Mouse (Mus musculus) pancreas, adult 10 weeks (tissue): ENCODE results near the gene Gm29106. TPM values are rescaled to one million over a fixed set of nuclear protein-coding genes. Genes with fewer than 3 reads are reported as not detected.

Experiments
- polyA plus RNA-seq: library from polyadenylated mRNA; stranded (reverse); fragments of 350-450 nt; fragmentation: Illumina TruSeq; extraction: RNeasy Lipid Tissue Mini Kit (QIAGEN cat#74804); gene quantifications from one replicate; pipeline ENCODE4 v1.2.3, GENCODE M21; 2015; ENCODE audit warnings: low read depth, low replicate concordance; ENCODE audit not compliant: insufficient read depth

Gm29106 gene
- polyA plus RNA-seq = not detected

DNA sequence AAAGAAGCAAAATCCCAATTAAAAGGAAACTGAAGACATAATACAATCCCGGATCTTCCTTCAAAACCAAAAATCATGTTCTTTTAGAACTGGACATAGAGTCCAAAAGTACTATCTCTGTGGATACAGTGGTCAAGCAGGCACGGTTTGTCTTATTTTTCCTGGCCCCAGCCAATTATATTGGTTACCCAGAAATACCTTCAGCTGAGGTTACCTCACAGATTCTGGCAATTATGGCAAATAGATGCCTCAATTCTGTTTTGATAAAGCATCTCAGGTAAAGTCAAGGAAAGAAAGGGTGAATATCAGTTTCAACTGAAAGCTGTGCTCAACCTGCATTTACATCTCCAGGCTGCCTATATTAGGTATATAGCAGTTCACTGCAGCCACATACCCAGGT is at the start of gene Gm29106:
Gene Gm29106 (plus strand): TSS at position 301 of the 400 bp plus-strand sequence.

Other genes starting within 250 kb of the Gm29106 start
- gene Gm28168, start 248.5 kb upstream of the Gm29106 start, polyA plus RNA-seq = not detected
- not detected for gene Gm7145, start 210.6 kb upstream of the Gm29106 start, polyA plus RNA-seq
- gene Tsn, start 135.2 kb downstream of the Gm29106 start, polyA plus RNA-seq = 9.1 TPM
- gene Nifk, start 145.3 kb downstream of the Gm29106 start, polyA plus RNA-seq = 7.4 TPM
- 4.4 TPM for gene Clasp1, start 212.5 kb downstream of the Gm29106 start, polyA plus RNA-seq